Mouse (Mus musculus) kidney, adult 2 months (tissue): Measurements from ENCODE around the gene Sik2.

Source experiments
- CTCF ChIP-seq: fragments of 200-500 bp; conservative IDR thresholded peaks from 2 replicates; pipeline ENCODE4 v1.5.1; 2011; ENCODE audit warnings: low read depth, mild to moderate bottlenecking, control low read depth, low read length, moderate library complexity, mixed read lengths; ENCODE audit not compliant: insufficient read depth, insufficient read length
- POLR2A ChIP-seq: fragments of 200-500 bp; IDR thresholded peaks from one replicate; pipeline ENCODE4 v1.6.1; 2011; ENCODE audit warnings: low read depth, low read length, control low read depth

DNA sequence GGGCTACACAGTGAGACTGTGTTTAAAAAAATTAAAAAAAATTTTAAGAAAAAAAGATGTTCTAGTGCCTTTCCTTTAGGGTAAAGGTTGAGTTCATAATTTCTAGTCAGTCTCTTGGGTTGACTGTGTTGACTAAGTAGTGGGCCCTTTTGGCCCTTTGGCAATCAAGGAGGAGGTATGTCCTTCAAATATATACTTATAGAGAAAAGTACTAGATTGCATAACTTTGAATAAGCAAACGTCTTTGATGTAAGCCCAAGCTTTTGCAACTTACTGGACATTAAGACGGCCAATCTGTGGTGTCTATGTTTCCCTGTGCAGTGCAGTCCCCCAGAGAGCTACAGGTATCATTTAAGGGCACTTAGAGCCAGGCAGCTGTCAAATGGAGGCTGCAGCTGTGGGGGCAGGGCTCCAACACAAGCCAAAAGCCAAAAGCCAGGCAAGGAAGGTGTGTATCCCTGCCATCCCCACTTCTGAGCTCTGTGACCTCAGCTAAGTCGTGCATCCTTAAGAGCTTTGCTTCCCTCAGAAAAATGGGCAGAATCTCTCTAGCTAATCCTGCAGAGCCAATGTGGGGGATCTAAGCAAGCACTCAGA lies 118.3 kb downstream of the Sik2 start:
- TF ChIP-seq CTCF (no peak), POLR2A (no peak)
